Mouse (Mus musculus): ENCODE measurements around the gene Vmn2r50. TPM values are rescaled to one million over a fixed set of nuclear protein-coding genes. Genes with fewer than 3 reads are reported as not detected.
"Not testable (repeated sequence)": the region's sequence is repeated elsewhere in the genome, so short reads cannot be mapped to it uniquely, and the experiment has no call there.

The Vmn2r50 gene
- total RNA-seq (2014; rRNA removed) (not detected in 2 replicates), polyA plus RNA-seq (2015; fragmentation: Nextera tagmentation; extraction: Ambion mirVana) (not detected in 2 replicates)

GRCm38 (mm10) chr7:10053196-10053595, at the start of gene Vmn2r50:
Vmn2r50 (minus strand) TSS chr7:10053296.
- not testable (repeated sequence) for H3K9me3 ChIP-seq (ENCODE audit: low read length); H3K9ac ChIP-seq (replicated peaks; ENCODE audit: low read length); DNase-seq (ENCODE audit: low spot score); H3K27me3 ChIP-seq (ENCODE audit: insufficient read depth, low read length); H3K4me2 ChIP-seq (ENCODE audit: low read depth, low read length); H3K27ac ChIP-seq; ATAC-seq; H3K36me3 ChIP-seq (ENCODE audit: insufficient read depth, low read length); H3K4me3 ChIP-seq (ENCODE audit: low read length); H3K4me1 ChIP-seq (ENCODE audit: insufficient read depth, low read length)

GRCm38 (mm10) chr7:9992157-9992556, 60.9 kb downstream of the Vmn2r50 start, which contains the start of gene Vmn2r49:
Vmn2r49 (minus strand) TSS chr7:9992257.
- DNase-seq (ENCODE audit: low spot score); ATAC-seq; H3K27me3 ChIP-seq (ENCODE audit: insufficient read depth, low read length); H3K4me1 ChIP-seq (ENCODE audit: insufficient read depth, low read length); H3K4me3 ChIP-seq (ENCODE audit: low read length); H3K9me3 ChIP-seq (ENCODE audit: low read length); H3K27ac ChIP-seq; H3K9ac ChIP-seq (replicated peaks; ENCODE audit: low read length); H3K36me3 ChIP-seq (ENCODE audit: insufficient read depth, low read length); H3K4me2 ChIP-seq (ENCODE audit: low read depth, low read length): not testable (repeated sequence)
- no CpG with 5 or more reads among the region's 2 CpGs for WGBS

Other genes starting within 250 kb of the Vmn2r50 start
- not detected in 2 replicates for gene Vmn2r47, start 212.0 kb downstream of the Vmn2r50 start, total RNA-seq (2014; rRNA removed)
- not detected in 2 replicates for gene Vmn2r47, start 212.0 kb downstream of the Vmn2r50 start, polyA plus RNA-seq (2015; fragmentation: Nextera tagmentation; extraction: Ambion mirVana)
- gene Vmn2r48, start 99.7 kb downstream of the Vmn2r50 start, total RNA-seq (2014; rRNA removed), result not detected in 2 replicates
- not detected in 2 replicates for gene Vmn2r48, start 99.7 kb downstream of the Vmn2r50 start, polyA plus RNA-seq (2015; fragmentation: Nextera tagmentation; extraction: Ambion mirVana)
- not detected in 2 replicates for gene Vmn2r49, start 61.0 kb downstream of the Vmn2r50 start, total RNA-seq (2014; rRNA removed)
- gene Vmn2r49, start 61.0 kb downstream of the Vmn2r50 start, polyA plus RNA-seq (2015; fragmentation: Nextera tagmentation; extraction: Ambion mirVana), result not detected in 2 replicates
- not detected in 2 replicates for gene Vmn2r51, start 52.4 kb upstream of the Vmn2r50 start, total RNA-seq (2014; rRNA removed)
- gene Vmn2r51, start 52.4 kb upstream of the Vmn2r50 start, polyA plus RNA-seq (2015; fragmentation: Nextera tagmentation; extraction: Ambion mirVana), result not detected in 2 replicates
- not detected in 2 replicates for gene Vmn2r52, start 123.3 kb upstream of the Vmn2r50 start, total RNA-seq (2014; rRNA removed)
- gene Vmn2r52, start 123.3 kb upstream of the Vmn2r50 start, polyA plus RNA-seq (2015; fragmentation: Nextera tagmentation; extraction: Ambion mirVana), result not detected in 2 replicates
- not detected in 2 replicates for gene Vmn1r66, start 224.7 kb upstream of the Vmn2r50 start, total RNA-seq (2014; rRNA removed)
- not detected in 2 replicates for gene Vmn1r66, start 224.7 kb upstream of the Vmn2r50 start, polyA plus RNA-seq (2015; fragmentation: Nextera tagmentation; extraction: Ambion mirVana)

All from hindbrain, postnatal 0 days (tissue).